Mouse (Mus musculus): ENCODE data around the gene AI854703. TPM values are rescaled to one million over a fixed set of nuclear protein-coding genes. Genes with fewer than 3 reads are reported as not detected.

The AI854703 gene
- polyA plus RNA-seq, 1 experiment from 2014 or later, result 12.7 TPM

DNA sequence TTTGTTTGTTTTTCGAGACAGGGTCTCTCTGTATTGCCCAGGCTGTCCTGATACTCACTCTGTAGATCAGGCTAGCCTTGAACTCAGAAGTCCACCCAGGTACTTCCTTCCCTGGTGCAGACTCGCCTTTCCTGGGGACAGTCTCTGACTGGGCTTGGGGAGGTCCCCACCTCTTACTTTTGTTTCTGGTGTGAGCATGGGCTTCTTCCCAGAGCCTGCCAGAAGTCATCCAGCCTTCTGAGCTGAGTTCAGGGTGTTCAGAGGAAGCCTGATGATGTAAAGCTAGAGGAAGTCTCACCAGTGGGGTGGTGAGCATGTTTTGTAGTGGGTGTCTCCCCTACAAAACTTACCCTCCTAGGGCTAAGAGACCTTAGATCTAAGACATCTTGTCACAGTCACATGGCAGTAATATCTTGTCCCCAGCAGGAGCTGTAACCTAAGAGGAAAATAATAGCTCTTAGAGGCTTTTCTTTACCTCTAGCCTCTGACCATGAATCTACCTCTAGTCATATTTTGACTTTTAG lies 42.9 kb downstream of the AI854703 start:
- H3K9ac ChIP-seq, result no peak overlapping the region
- H3K9me3 ChIP-seq, result no peaks in the 10 kb centered on the region
- no peak overlapping the region for H3K4me2 ChIP-seq
- no peaks in the 10 kb centered on the region for H3K27me3 ChIP-seq
- no peak overlapping the region for H3K4me3 ChIP-seq
- H3K36me3 ChIP-seq, result no peaks in the 10 kb centered on the region
- no peak for ATAC-seq (ENCODE audit: low read depth)
- H3K27ac ChIP-seq (replicated peaks), result no peak overlapping the region
- H3K4me1 ChIP-seq (replicated peaks), result no peaks in the 10 kb centered on the region
- 63% methylated on average over 2 of the region's 2 CpGs for WGBS

DNA sequence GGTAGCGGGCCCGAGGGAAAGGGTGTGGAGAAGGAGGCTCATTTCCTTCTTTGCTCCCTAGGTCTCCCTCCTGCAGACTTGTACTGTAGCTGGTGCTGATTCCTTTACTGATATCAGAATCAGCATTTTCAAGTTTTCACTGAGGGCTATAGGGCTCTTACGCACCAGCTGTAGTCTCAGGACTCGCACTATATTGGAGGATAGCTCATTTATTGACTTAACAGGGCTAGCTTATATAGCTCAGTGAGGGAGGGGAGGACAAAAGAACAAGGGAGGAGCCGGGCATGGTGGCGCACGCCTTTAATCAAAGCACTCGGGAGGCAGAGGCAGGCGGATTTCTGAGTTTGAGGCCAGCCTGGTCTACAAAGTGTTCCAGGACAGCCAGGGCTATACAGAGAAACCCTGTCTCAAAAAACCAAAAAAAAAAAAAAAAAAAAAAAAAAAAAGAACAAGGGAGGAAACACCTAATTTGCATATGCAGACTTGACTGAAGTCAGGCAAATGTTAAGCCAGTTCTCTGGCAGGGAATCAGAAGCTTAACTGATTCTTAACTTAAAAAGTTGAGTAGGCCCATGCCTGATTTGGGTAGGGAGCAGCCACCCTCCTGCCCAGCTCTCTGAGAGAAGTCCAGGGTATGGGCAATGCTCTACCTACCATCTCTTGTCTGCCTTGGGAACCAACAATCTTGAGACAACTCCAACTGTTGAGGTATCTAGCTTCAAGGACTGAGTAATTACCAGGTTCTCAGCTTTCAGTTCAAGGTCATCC lies 47.9 kb downstream of the AI854703 start:
- H3K27ac ChIP-seq (replicated peaks), result no peak overlapping the region
- no peak overlapping the region for H3K9ac ChIP-seq
- WGBS, result 94% methylated on average over 9 of the region's 9 CpGs
- ATAC-seq (ENCODE audit: low read depth), result no peak
- no peaks in the 10 kb centered on the region for H3K27me3 ChIP-seq
- H3K4me1 ChIP-seq (replicated peaks), result no peaks in the 10 kb centered on the region
- no peaks in the 10 kb centered on the region for H3K9me3 ChIP-seq
- H3K4me2 ChIP-seq, result no peak overlapping the region
- no peak overlapping the region for H3K4me3 ChIP-seq
- no peaks in the 10 kb centered on the region for H3K36me3 ChIP-seq

DNA sequence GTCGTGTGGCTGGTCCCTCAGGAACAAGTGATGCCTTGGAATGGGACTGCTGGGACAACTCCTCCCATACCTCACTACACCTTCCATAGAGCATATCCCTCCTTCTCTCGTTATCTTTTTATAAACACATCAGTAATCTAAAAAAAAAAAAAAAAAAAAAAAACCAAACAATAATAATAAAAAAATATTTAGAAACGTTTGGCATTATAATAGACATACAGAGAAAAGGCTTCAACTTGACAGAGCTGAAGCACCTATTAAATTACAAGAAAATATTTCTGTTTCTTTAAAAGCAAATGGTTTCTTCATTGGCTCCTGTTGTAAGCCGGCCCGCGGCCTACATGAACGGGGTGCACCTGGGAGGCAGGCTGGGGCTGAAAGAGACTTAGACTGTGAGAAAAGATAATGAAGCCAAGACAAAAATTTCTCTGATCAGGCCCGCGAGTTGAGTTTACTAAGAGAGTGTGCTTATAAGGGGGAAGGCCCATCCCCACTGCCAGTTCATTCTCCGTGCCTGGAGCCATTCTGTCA lies 48.9 kb downstream of the AI854703 start:
- 53% methylated on average over 10 of the region's 10 CpGs for WGBS
- Histone ChIP-seq H3K9ac (0 out of 2 replicates have a peak overlapping the region, but pooled peaks have one; percentile 8), H3K4me2 (peak overlapping the region; percentile 33), H3K27me3 (no peaks in the 10 kb centered on the region), H3K36me3 (no peaks in the 10 kb centered on the region), H3K9me3 (no peaks in the 10 kb centered on the region), H3K27ac (replicated peaks) (no peak overlapping the region), H3K4me1 (replicated peaks) (no peaks in the 10 kb centered on the region), H3K4me3 (0 out of 2 replicates have a peak overlapping the region, but pooled peaks have one; percentile 15)
- no peak for ATAC-seq (ENCODE audit: low read depth)

DNA sequence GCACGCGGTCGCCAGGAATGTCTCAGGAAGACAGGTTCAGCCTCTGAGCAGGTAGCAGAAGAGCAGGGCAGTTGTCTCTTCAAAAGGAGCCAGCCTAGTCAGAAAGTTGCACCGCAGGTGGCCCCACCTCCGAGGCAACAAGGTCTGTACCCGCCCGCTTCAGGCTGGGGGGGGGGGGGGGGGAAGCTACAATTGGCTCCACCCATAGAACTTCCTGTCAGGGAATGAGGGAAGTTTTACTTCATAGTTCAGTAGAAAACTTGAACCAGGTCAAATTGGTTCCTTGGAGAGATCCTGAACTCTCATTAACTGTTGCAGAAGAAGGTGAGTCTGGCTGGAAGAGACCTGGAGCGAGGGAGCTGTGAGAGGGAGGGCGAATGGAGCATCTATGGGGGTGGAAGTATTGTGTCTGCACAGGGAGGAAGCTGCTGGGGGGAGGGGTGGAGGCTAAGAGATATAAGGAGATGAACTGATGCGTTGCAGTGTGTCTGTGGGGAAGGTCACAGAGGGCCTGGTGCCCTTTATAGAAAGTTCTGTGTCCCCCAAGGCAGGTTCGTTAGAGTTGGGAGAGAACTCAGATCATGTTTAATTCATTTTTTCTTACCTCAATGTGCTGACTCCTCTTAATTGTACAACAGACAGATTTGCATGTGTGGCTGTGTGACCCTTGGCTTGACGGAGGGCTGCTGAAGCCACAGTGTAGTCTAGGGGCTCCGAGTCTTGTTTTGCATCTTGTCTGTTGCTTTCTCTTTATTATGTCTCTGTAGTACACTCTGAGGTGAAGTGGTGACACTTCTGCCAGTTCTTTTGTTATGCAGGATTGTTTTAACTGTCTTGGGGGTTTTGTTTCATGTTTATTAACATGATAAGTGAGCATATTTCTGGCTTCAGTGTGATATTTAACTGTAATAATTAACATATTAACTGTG lies 49.6 kb downstream of the AI854703 start, which contains the start of gene Gimap9:
Gimap9 (plus strand) TSS at position 199 of the 929 bp plus-strand sequence.
- Histone ChIP-seq H3K27me3 (no peaks in the 10 kb centered on the region), H3K9ac (0 out of 2 replicates have a peak within 1 kb of the TSS, but pooled peaks have one; percentile 8), H3K4me2 (peak within 1 kb of the TSS; percentile 33), H3K4me1 (replicated peaks) (no peaks in the 10 kb centered on the region), H3K4me3 (peak within 1 kb of the TSS; percentile 15; the same call in 1 of the 2 replicates), H3K36me3 (no peaks in the 10 kb centered on the region), H3K9me3 (no peaks in the 10 kb centered on the region), H3K27ac (replicated peaks) (no peak within 1 kb of the TSS)
- WGBS, result 34% methylated on average over 13 of the region's 13 CpGs
- ATAC-seq (ENCODE audit: low read depth), result no peak

DNA sequence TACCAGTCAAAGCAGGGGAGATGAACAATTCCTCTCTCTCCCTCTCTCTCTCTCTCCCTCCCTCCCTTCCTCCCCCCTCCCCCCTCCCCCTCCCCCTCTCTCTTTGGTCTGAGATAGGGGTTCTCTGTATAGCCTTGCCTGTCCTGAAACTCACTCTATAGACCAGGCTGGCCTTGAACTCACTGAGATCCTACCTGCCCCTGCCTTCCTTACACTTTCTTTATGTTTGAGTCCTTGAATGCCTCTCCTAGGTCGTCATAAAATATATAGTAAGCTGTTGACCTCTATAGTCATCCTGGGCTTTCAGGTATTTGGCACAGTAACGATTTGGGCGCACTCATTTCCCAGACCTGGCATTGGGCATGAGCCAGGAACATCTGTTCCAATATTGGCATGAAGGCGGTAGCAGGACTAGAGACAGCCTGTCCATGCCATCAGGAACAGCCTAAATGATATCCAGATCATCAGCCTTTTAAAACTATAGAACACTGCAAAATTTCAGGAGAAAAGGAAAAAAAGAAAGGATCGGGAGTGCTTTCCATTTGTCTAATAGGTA lies 50.4 kb downstream of the AI854703 start:
- H3K4me3 ChIP-seq, result no peak overlapping the region
- H3K4me1 ChIP-seq (replicated peaks), result no peaks in the 10 kb centered on the region
- H3K9me3 ChIP-seq, result no peaks in the 10 kb centered on the region
- no peak for ATAC-seq (ENCODE audit: low read depth)
- H3K36me3 ChIP-seq, result no peaks in the 10 kb centered on the region
- H3K27ac ChIP-seq (replicated peaks), result no peak overlapping the region
- H3K4me2 ChIP-seq, result no peak overlapping the region
- 84% methylated on average over 5 of the region's 5 CpGs for WGBS
- no peaks in the 10 kb centered on the region for H3K27me3 ChIP-seq
- no peak overlapping the region for H3K9ac ChIP-seq

DNA sequence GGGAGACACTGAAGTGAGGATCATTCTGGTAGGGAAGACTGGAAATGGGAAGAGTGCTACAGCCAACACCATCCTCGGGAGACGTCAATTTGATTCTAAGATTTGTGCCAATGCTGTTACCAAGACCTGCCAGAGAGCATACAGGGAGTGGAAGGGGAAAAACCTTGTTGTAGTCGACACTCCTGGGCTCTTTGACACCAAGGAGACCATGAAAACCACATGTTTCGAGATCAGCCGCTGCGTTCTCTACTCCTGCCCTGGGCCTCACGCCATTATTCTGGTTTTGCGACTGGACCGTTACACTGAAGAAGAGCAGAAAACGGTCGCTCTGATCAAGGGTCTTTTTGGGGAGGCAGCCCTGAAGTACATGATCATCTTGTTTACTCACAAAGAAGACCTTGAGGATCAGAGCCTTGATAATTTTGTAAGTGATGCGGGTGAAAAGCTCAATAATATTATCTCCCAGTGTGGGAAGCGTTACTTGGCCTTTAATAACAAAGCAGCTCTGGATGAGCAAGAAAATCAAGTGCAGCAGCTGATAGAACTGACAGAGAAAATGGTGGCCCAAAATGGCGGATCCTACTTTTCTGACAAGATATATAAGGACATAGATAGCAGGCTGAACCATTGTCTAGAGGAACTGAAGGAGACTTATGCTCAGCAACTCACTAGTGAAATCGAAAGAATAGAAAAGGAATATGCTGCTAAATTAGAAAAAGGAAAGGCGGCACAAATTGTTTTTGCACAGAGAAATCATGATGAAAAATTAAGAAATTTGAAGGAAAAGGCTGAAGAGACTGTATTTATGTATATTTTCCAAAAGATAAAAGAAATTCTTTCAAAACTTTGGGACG lies 51.2 kb downstream of the AI854703 start:
- Histone ChIP-seq H3K27me3 (no peaks in the 10 kb centered on the region), H3K4me1 (replicated peaks) (no peaks in the 10 kb centered on the region), H3K9me3 (no peaks in the 10 kb centered on the region), H3K27ac (replicated peaks) (no peak overlapping the region), H3K9ac (no peak overlapping the region), H3K36me3 (no peaks in the 10 kb centered on the region), H3K4me3 (no peak overlapping the region), H3K4me2 (no peak overlapping the region)
- no peak for ATAC-seq (ENCODE audit: low read depth)
- WGBS, result 90% methylated on average over 17 of the region's 17 CpGs

DNA sequence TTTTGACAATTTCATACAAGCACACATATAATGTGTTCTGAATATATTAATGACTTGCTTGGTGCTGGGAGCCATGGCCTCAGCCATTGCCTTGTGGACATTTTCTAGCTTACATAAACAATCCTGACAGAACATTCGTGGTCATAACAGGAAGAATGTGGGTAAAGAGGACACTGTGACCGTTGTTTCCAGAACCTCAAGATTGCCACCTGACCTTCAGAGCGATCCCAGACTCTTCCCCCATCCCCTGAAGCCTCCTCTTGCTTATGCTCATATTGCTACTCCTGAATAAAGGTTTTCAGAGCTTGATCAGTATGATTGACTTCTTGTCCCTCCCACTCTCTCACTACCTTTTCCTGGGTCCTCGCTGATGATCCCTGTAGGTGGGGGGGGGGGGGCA lies 51.8 kb downstream of the AI854703 start:
- Histone ChIP-seq H3K36me3 (no peaks in the 10 kb centered on the region), H3K4me3 (no peak overlapping the region), H3K9ac (no peak overlapping the region), H3K4me2 (no peak overlapping the region), H3K27me3 (no peaks in the 10 kb centered on the region), H3K9me3 (no peaks in the 10 kb centered on the region), H3K27ac (replicated peaks) (no peak overlapping the region), H3K4me1 (replicated peaks) (no peaks in the 10 kb centered on the region)
- ATAC-seq (ENCODE audit: low read depth), result no peak
- WGBS, result 75% methylated on average over 4 of the region's 4 CpGs

DNA sequence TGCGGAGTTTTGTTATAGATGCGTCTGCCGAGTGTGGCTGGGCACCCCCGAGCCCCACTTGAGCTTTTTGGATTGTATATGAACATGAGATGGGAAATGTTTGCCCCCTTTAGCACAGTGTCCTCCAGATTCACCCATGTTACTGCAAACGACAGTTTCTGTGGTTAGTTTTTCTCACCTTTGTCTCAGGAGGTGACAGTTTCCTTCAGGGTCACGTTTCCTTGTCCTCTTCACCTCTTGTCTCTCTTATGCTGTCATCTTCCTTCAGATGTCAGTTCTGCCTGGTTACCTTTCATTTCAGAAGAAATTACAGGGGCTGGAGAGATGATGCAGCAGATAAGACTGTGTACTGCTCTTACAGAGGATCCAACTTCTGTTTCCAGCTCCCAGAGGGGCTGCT lies 53.1 kb downstream of the AI854703 start:
- ATAC-seq (ENCODE audit: low read depth), result no peak

DNA sequence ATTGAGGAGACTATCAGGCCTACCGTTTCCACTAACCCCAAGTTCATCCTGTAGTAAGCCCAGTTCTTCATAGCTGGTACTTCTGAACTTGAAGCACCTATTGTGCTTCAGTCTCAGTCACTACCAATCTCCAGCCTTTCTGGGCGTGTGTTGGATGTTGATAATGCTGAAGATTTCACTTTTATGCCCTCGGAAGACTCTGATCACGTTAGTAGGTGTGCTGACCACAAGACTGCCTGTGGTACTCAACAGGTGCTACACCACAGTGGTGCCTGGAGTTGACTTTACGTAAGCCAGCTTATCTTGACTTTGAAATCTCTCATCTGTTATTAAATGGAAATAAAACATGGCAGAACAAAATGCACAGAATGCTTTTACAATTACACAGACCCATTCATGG lies 53.9 kb downstream of the AI854703 start:
- Histone ChIP-seq H3K36me3 (no peaks in the 10 kb centered on the region), H3K9me3 (no peaks in the 10 kb centered on the region), H3K4me2 (no peak overlapping the region), H3K9ac (no peak overlapping the region), H3K4me1 (replicated peaks) (no peaks in the 10 kb centered on the region), H3K27me3 (no peaks in the 10 kb centered on the region), H3K4me3 (no peak overlapping the region), H3K27ac (replicated peaks) (no peak overlapping the region)
- 87% methylated on average over 5 of the region's 5 CpGs for WGBS
- no peak for ATAC-seq (ENCODE audit: low read depth)

More for the DNA sequence above, 53.1 kb downstream of the AI854703 start:
- no peaks in the 10 kb centered on the region for H3K4me1 ChIP-seq (replicated peaks)
- no peak overlapping the region for H3K27ac ChIP-seq (replicated peaks)
- no peaks in the 10 kb centered on the region for H3K9me3 ChIP-seq
- H3K9ac ChIP-seq, result no peak overlapping the region
- H3K4me3 ChIP-seq, result no peak overlapping the region
- H3K27me3 ChIP-seq, result no peaks in the 10 kb centered on the region
- 84% methylated on average over 6 of the region's 6 CpGs for WGBS
- no peak overlapping the region for H3K4me2 ChIP-seq
- no peaks in the 10 kb centered on the region for H3K36me3 ChIP-seq

DNA sequence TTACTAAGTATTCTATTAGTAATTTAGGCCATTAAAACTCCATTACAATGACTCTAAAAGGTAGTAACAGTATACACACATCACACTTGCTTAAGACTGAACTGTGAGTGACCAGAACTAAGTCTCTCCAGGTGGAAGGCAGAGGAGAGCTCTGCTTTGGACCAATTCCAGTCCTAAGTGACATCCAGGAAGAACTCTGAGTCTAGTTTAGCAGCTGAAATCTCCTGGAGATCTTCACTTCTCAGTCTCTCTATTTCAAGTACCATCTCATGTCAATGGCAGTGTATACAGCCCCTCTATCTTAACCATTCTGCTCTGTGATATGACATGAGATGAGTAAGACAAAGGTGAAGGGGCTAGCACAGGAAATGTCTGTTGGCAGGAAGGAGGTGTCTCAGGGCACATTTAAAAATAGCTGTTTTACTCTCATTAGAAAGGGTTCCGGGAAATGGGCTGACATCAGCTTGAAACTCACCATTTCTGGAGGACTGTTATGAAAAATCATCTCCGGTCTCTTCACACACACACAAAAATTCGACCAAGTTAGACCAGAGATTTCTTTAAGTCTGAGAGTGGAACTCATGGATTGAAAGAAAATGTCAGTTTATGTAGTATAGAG lies 55.0 kb downstream of the AI854703 start:
- H3K4me1 ChIP-seq (replicated peaks), result no peaks in the 10 kb centered on the region
- no peaks in the 10 kb centered on the region for H3K36me3 ChIP-seq
- 85% methylated on average over 3 of the region's 3 CpGs for WGBS
- no peaks in the 10 kb centered on the region for H3K9me3 ChIP-seq
- no peak overlapping the region for H3K4me2 ChIP-seq
- no peaks in the 10 kb centered on the region for H3K27me3 ChIP-seq
- no peak overlapping the region for H3K27ac ChIP-seq (replicated peaks)
- H3K4me3 ChIP-seq, result no peak overlapping the region
- ATAC-seq (ENCODE audit: low read depth), result no peak
- no peak overlapping the region for H3K9ac ChIP-seq

DNA sequence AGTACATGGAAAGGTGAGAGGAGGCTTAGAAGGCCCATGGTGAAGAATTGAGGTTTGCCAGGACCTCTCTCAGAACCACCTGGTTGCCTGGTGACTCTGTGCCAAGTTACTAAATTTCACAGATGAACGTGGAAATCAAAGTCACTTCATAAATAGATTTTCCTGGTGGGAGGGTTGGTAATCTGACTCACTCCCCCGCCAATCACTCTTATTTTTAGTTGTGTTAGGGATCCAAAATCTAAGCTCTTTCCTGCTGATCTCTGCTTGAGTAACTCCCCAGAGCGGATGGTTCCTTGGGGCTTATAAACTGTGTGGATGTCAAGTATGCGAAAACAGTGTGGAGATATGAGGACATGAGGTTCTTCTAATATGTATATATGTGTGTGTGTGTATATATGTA lies 55.7 kb downstream of the AI854703 start:
- Histone ChIP-seq H3K9me3 (no peaks in the 10 kb centered on the region), H3K4me3 (no peak overlapping the region), H3K4me1 (replicated peaks) (no peaks in the 10 kb centered on the region), H3K9ac (no peak overlapping the region), H3K27me3 (no peaks in the 10 kb centered on the region), H3K27ac (replicated peaks) (no peak overlapping the region), H3K4me2 (no peak overlapping the region), H3K36me3 (no peaks in the 10 kb centered on the region)
- ATAC-seq (ENCODE audit: low read depth), result no peak
- 85% methylated on average over 4 of the region's 4 CpGs for WGBS
